Mouse (Mus musculus) layer of hippocampus, adult 9-11 months (tissue): ENCODE results near the gene Exosc1.
A peak's percentile ranks its signal among the peaks of the same experiment; 100 is the strongest.
"Not testable (repeated sequence)": the region's sequence is repeated elsewhere in the genome, so short reads cannot be mapped to it uniquely, and the experiment has no call there.

ENCODE experiments used
- DNase-seq: peaks from one replicate; pipeline ENCODE4 v3.0.0; 2022

Gene Exosc1

GRCm38 (mm10) chr19:41933179-41934086, at the start of gene Exosc1, which contains the start of gene Zdhhc16:
Gene Exosc1, minus strand, starts transcription at chr19:41933423.
Gene Zdhhc16, plus strand, starts transcription at chr19:41933480.
- peak; percentile 99 for DNase-seq

- DNase-seq, result no peak
Observed at GRCm38 (mm10) chr19:41982791-41983150, 49.5 kb upstream of the Exosc1 start.

DNA sequence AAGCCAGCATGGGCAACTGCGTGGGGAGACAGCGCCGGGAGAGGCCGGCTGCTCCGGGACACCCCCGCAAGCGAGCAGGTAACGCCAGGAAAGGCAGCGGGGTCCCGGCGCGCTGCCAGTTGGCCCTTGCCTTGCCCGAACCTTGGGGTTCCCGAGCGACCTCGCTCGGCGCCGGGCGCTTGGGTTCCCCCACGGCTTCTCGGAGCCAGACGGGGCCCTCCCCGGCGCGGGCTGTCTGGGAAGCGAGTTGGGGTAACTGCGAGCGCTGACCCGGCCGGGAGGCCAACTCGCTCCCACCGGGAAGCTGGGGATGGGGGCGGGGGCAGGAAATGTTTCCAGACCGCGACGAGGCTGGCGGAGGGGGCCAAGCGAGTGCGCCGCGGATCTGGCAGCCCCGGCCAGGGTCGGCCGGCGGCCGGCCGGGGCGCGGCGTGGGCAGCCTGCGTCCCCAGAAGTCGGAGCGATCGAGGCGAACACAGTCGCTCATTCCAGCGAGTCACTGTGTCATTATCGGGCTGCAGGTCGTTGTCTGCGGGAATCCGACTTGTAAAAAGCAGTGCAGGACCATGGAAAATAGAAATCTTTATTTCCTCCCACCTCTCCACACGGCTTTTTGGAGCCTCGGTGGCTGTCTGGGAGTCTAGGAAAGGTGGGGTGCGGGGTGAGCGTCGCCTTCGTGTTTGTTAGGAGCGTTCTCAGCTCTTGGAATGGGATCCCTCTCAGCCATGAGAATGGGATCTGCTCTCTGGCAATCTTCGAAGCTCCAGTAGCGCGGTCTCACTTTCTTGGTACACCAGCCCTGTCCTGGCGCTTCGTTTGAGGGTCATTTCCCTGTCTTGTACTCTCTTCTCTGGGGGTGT, 48.9 kb upstream of the Exosc1 start:
- DNase-seq, result no peak

GRCm38 (mm10) chr19:41981595-41981927, 48.3 kb upstream of the Exosc1 start, which contains the start of gene Ubtd1:
Gene Ubtd1, plus strand, starts transcription at chr19:41981763.
- no peak for DNase-seq

GRCm38 (mm10) chr19:41980819-41981594, 47.8 kb upstream of the Exosc1 start, which contains the start of gene Mms19:
Gene Mms19, minus strand, starts transcription at chr19:41981157.
- peak; percentile 100 for DNase-seq

DNA sequence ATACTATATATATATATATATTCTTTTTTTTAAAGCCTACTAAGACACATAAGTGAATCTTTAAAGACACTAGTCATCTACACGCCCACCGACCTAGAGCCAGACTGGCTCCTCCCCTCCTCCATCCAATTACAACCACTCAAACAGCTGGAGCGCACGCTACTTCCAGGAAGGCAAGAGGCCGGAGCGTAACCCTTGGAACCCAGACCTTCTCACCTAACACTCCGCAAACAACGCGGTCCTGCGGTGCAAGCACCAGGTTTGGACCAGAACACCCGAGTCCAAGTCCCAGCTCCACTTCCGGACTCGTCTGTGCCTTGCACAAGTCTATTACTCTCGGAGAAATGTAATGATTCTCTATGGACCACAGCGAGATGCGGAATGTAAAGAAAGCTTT, 47.2 kb upstream of the Exosc1 start:
- peak; percentile 54 for DNase-seq

- peak; percentile 57 for DNase-seq
Observed at GRCm38 (mm10) chr19:41973891-41974794, 40.9 kb upstream of the Exosc1 start.

GRCm38 (mm10) chr19:41969618-41970017, 36.4 kb upstream of the Exosc1 start:
- DNase-seq, result no peak

- DNase-seq, result peak; percentile 52
Observed at GRCm38 (mm10) chr19:41953574-41953973, 20.4 kb upstream of the Exosc1 start.

DNA sequence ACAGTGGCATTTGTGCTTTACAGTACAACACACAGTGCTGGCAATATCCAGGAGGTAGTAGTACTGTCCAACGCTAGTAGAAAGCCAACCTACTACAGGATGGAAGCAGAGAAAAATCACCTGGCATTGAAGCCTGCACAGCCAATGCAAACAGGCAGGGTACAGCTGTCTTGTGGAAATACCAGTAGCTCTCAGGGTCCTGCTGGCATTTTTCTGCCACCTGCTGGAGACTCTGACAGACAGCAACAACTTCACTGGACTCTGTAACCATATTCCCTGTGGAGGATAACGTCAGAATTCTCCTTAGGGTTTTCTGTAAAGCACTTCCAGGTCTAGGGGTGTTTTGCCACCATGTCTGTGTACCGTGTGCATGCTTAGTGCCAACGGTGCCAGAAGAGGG, 19.1 kb upstream of the Exosc1 start:
- DNase-seq, result no peak

DNA sequence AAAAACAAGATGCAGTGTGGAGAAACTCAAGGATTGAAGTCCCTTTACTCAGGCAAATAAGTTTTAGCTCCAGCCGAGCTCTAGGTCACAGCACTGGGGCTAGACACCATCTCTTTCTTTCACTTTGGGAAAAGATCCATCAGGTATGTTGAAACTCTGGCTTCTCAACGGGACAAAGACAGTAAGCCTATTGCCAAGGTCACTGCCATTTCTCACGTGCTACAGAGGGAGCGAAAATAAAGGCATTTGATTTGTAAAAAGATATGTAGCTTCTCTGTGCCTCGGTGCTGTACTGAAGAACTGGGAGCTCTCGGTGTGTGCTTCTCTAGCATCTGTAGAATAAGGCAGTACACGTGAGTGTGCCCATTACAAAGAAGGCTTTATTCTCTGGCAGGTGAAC, 10.6 kb upstream of the Exosc1 start:
- DNase-seq, result no peak

DNA sequence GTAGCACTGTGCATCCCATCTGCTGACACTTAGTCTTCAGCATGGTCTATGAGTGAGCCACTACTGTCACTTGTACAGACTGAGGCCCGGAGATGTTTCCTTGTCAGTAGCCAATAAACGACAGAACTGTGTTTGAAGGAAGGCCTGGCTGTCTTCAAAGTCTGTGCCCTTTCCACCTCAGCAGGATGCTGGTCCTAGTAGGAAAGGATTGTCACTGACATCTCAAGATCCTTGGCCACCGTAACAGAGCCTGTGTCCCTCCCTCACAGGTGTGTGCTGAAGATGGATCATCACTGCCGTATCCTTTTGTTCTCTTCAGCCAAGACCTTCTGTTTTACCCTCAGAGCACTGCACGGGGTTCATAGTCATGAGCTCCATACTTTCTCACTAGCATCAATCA, 5.3 kb upstream of the Exosc1 start:
- no peak for DNase-seq

DNA sequence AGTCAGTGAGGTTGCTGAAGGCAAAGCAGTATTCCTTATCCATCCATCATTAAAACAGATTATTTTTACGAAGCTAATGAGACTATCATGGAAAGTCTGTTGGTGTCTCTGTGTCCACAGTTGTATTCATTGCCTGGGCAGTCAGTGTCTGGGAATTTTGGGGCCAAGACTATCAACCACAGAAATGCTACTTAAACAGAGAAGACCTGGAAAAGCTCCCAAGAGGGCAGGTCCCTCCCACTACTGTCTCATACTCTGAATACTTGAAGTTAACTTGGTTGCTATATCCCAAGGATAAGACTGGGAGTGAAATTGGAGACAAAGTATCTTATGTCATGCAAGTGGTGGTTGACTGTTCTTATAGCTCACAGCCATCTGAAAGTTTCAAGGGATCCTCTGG, 2.7 kb upstream of the Exosc1 start:
- no peak for DNase-seq

DNA sequence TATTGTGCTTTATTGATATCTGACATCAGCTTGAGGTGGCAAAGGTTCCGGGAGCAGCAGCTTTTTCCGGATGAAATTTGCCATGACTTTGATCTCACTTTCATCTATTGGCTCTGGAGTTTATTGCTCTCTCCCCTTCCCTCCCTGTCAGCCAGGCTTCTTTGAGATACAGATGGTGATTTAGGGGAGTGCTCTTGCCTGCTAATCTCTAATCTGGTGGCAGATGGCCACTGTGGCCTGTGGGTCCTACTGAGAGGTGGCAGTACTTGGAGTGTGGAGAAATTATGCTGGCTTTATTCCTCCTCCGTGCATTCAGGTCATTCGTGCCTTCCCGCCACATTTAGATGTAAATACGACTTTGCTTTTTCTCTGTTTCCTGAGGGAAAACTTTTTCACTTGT, 901 bp upstream of the Exosc1 start:
- no peak for DNase-seq

DNA sequence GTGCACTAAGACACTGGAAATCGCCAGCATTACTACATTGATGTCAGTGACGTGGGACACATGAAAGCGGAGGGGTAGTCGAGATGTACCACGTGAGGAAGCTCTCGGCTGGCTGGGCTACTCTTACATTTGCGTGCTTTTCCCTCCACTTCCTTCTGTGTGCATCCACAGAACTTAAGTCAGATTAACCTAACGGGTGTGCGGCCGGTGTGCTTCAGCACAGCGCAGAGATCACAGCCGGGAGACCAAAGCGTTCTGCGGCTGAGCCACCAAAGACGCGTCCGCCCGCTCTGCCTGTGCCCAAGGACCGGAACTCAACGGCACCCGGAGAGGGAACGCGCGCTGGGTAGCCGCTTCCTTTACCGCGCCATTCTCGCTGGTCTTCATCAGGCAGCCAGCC, 537 bp downstream of the Exosc1 start:
- DNase-seq, result peak; percentile 43

DNA sequence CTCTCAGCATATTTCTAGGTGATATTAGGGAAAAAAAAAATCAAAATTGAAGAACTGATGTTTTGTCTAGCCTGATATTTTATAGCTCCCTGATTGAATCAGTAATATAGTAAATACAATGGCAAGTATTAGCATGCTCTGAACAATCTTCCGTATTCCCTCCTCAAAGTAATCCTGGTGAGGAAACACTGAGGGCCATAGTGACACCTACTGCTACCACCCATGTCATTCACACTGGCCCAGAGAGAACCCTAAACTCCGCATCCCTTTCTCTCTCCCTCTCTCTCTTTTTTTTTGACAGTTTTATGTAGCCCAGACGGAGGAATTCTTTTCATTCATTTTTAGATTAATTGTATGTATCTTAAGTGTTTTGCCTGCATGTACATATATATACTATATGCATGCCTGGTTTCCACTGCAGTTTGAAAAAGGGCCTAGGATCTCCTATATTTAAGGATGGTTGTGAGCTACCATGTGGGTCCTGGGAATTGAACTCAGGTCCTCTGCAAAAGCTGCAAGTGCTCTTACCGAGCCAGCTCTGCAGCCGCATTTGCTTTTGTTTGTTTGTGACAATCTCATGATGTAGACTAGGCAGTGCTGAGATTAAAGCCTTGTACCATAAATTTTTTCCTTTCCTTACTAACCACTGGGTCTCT, 12.7 kb downstream of the Exosc1 start:
- no peak for DNase-seq

DNA sequence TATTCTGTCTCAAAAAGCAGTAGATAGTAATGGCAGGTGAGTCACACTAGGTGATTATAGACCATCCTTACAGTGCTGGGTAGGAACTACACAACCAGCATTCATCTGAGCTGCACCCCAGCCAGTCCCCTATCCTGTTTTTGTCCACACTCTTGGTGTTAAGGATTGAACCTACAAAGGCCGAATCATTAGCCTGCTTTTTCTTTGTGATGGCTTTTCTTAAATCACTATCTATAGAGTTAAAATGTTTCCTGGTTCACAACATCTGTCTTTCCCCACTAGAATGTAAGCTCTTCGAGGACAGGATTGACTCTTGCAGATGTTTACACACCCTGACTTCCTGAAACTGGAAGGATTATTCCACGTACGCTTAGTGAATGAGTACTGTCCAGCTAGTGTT, 13.8 kb downstream of the Exosc1 start:
- DNase-seq, result no peak

GRCm38 (mm10) chr19:41916853-41917252, 16.4 kb downstream of the Exosc1 start:
- no peak for DNase-seq

- no peak for DNase-seq
Observed at GRCm38 (mm10) chr19:41915294-41915693, 17.9 kb downstream of the Exosc1 start.

GRCm38 (mm10) chr19:41914592-41914882, 18.7 kb downstream of the Exosc1 start:
- DNase-seq, result not testable (repeated sequence)

- DNase-seq, result no peak
Observed at GRCm38 (mm10) chr19:41913774-41914591, 19.2 kb downstream of the Exosc1 start.
